Mouse (Mus musculus): ENCODE measurements at regions not wholly inside any gene's neighbourhood (a gene's known extent, or its start where the extent isn't known, plus 50 kb on each side); places are given as distances from the start of the nearest gene placed in this dataset.

GRCm38 (mm10) chr17:52077951-52078350 is 244.9 kb upstream of the Satb1 start:
- WGBS: 92% methylated on average over 4 of the region's 4 CpGs

DNA sequence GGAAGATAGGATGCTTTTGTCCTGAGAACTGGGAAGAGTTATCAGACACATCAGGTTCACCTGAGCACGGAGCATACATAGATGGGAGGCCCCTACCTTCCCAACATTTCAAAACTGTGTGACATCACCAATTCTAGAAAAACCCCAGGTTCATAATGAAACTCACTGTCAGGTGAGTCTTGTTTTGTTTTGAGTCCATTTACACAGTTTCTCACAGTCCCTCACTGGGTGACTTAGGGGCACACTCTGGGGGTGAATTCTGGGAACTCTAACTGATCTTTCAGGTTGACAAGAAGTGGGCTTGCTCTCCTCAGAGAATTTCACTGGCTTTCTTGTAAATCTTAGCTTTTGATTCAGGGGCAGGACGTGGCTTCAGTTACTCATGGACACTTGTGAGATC is 243.7 kb upstream of the Satb1 start:
- no peak for DNase-seq (ENCODE audit: low spot score)
- Histone ChIP-seq H3K36me3 (no peaks in the 10 kb centered on the region), H3K9me3 (replicated peaks) (no peaks in the 10 kb centered on the region), H3K27me3 (ENCODE audit: low read depth, poor library complexity, severe bottlenecking) (no peaks in the 10 kb centered on the region), H3K27ac (replicated peaks) (no peak overlapping the region), H3K4me1 (no peaks in the 10 kb centered on the region), H3K4me3 (no peak overlapping the region)
- 85% methylated on average over 2 of the region's 2 CpGs for WGBS

More at GRCm38 (mm10) chr17:52077951-52078350, 244.9 kb upstream of the Satb1 start:
- Histone ChIP-seq H3K36me3 (no peaks in the 10 kb centered on the region), H3K9me3 (replicated peaks) (no peaks in the 10 kb centered on the region), H3K4me1 (no peaks in the 10 kb centered on the region), H3K27ac (replicated peaks) (no peak overlapping the region), H3K27me3 (ENCODE audit: low read depth, poor library complexity, severe bottlenecking) (no peaks in the 10 kb centered on the region), H3K4me3 (no peak overlapping the region)
- no peak for DNase-seq (ENCODE audit: low spot score)

- 87% methylated on average over 2 of the region's 2 CpGs for WGBS
- H3K27me3 ChIP-seq (ENCODE audit: low read depth, poor library complexity, severe bottlenecking): no peaks in the 10 kb centered on the region
- no peaks in the 10 kb centered on the region for H3K9me3 ChIP-seq (replicated peaks)
- no peaks in the 10 kb centered on the region for H3K4me1 ChIP-seq
- H3K36me3 ChIP-seq: no peaks in the 10 kb centered on the region
- DNase-seq (ENCODE audit: low spot score): no peak
- no peak overlapping the region for H3K4me3 ChIP-seq
- H3K27ac ChIP-seq (replicated peaks): no peak overlapping the region
Measured at GRCm38 (mm10) chr17:52067721-52068120, 234.6 kb upstream of the Satb1 start.

DNA sequence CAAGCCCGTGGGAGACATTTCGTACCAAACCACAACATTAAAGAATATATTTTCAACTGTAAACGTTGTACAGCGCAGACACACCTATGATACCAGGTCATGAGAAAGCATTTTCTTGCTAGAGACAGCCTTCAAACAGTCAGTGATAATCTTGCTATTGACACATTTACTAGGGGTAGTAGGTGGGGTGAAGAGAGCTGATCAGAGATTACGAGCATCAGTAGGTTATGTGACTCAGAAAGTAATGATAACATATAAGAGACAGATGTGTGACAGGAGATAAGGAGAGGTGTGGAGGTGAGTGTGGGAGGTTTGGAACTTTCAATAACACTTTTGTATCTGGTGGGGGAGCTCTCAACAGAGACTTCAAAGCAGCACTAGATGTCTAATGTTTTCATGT is 231.5 kb upstream of the Satb1 start:
- Histone ChIP-seq H3K27ac (replicated peaks) (no peak overlapping the region), H3K4me3 (no peak overlapping the region), H3K4me1 (no peaks in the 10 kb centered on the region), H3K9me3 (replicated peaks) (no peaks in the 10 kb centered on the region), H3K27me3 (ENCODE audit: low read depth, poor library complexity, severe bottlenecking) (no peaks in the 10 kb centered on the region), H3K36me3 (no peaks in the 10 kb centered on the region)
- WGBS: 92% methylated on average over 5 of the region's 5 CpGs
- DNase-seq (ENCODE audit: low spot score): no peak

DNA sequence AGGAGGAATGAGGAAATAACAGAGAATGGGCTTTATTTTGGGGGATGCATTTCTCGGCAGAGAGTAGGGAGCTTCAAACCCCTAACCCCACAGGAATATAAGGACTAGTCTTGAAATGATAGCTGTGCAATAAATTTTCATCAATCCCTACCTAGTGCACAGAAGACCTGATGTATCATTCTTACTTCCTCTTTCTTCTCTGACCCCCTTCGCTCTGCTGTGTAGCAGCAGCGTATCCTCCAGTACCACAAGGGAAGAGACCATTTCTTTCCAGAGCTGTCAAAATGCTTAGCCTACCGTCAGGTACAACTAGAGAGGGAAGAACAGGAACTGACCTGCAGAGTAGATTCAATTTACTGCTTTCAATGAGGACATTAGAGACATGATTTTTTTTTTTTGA is 230.0 kb upstream of the Satb1 start:
- no peaks in the 10 kb centered on the region for H3K36me3 ChIP-seq
- H3K4me1 ChIP-seq: no peaks in the 10 kb centered on the region
- H3K9me3 ChIP-seq (replicated peaks): no peaks in the 10 kb centered on the region
- no peak for DNase-seq (ENCODE audit: low spot score)
- H3K4me3 ChIP-seq: no peak overlapping the region
- no peak overlapping the region for H3K27ac ChIP-seq (replicated peaks)
- 93% methylated on average over 4 of the region's 4 CpGs for whole genome bisulfite sequencing
- no peaks in the 10 kb centered on the region for H3K27me3 ChIP-seq (ENCODE audit: low read depth, poor library complexity, severe bottlenecking)

- Histone ChIP-seq H3K4me3 (no peak overlapping the region), H3K27ac (replicated peaks) (no peak overlapping the region), H3K9me3 (replicated peaks) (no peaks in the 10 kb centered on the region), H3K27me3 (ENCODE audit: low read depth, poor library complexity, severe bottlenecking) (no peaks in the 10 kb centered on the region), H3K4me1 (no peaks in the 10 kb centered on the region), H3K36me3 (no peaks in the 10 kb centered on the region)
- no peak for DNase-seq (ENCODE audit: low spot score)
- WGBS: 84% methylated on average over 11 of the region's 11 CpGs
Measured at GRCm38 (mm10) chr17:52062096-52062665, 229.1 kb upstream of the Satb1 start.

- Histone ChIP-seq H3K27me3 (ENCODE audit: low read depth, poor library complexity, severe bottlenecking) (no peaks in the 10 kb centered on the region), H3K4me1 (no peaks in the 10 kb centered on the region), H3K36me3 (no peaks in the 10 kb centered on the region), H3K27ac (replicated peaks) (no peak overlapping the region), H3K4me3 (no peak overlapping the region), H3K9me3 (replicated peaks) (no peaks in the 10 kb centered on the region)
- no peak for DNase-seq (ENCODE audit: low spot score)
- 85% methylated on average over 4 of the region's 4 CpGs for WGBS
Measured at GRCm38 (mm10) chr17:52036479-52036878, 203.4 kb upstream of the Satb1 start.

GRCm38 (mm10) chr17:52031079-52031478 is 198.0 kb upstream of the Satb1 start:
- 94% methylated on average over 8 of the region's 8 CpGs for WGBS
- no peaks in the 10 kb centered on the region for H3K36me3 ChIP-seq

GRCm38 (mm10) chr17:51986920-51987319 is 153.8 kb upstream of the Satb1 start:
- WGBS: 66% methylated on average over 8 of the region's 8 CpGs
- no peak for DNase-seq (ENCODE audit: low spot score)

More at GRCm38 (mm10) chr17:52031079-52031478, 198.0 kb upstream of the Satb1 start:
- no peaks in the 10 kb centered on the region for H3K4me1 ChIP-seq
- DNase-seq (ENCODE audit: low spot score): no peak
- no peak overlapping the region for H3K4me3 ChIP-seq
- H3K27ac ChIP-seq (replicated peaks): no peak overlapping the region
- no peaks in the 10 kb centered on the region for H3K27me3 ChIP-seq (ENCODE audit: low read depth, poor library complexity, severe bottlenecking)
- H3K9me3 ChIP-seq (replicated peaks): no peaks in the 10 kb centered on the region

DNA sequence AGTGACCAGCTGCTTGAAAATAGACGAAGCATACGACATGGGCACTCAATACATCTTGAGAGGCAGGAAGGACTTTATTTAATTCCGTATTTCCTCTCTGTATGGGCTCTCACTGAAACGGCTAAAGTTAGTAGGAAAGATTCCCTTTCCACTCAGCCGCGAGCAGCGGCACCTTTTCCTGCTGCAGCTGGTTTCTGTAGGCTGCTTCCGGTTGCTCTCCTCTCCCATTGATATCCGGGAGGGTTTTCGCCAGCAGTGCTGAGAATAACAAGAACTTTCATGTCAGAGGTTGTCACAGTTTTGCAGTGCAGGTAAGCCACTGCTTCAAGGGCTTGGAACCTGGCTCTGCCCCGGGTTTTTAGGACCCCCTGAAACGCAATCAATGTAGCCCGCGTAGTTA is 153.1 kb upstream of the Satb1 start:
- no peak for DNase-seq (ENCODE audit: low spot score)
- Histone ChIP-seq H3K36me3 (no peaks in the 10 kb centered on the region), H3K9me3 (replicated peaks) (no peaks in the 10 kb centered on the region), H3K4me1 (no peaks in the 10 kb centered on the region), H3K27me3 (ENCODE audit: low read depth, poor library complexity, severe bottlenecking) (no peaks in the 10 kb centered on the region), H3K4me3 (no peak overlapping the region), H3K27ac (replicated peaks) (no peak overlapping the region)
- WGBS: 78% methylated on average over 14 of the region's 14 CpGs

More at GRCm38 (mm10) chr17:51986920-51987319, 153.8 kb upstream of the Satb1 start:
- no peaks in the 10 kb centered on the region for H3K36me3 ChIP-seq
- no peaks in the 10 kb centered on the region for H3K9me3 ChIP-seq (replicated peaks)
- H3K27ac ChIP-seq (replicated peaks): no peak overlapping the region
- no peak overlapping the region for H3K4me3 ChIP-seq
- no peaks in the 10 kb centered on the region for H3K27me3 ChIP-seq (ENCODE audit: low read depth, poor library complexity, severe bottlenecking)
- no peaks in the 10 kb centered on the region for H3K4me1 ChIP-seq

DNA sequence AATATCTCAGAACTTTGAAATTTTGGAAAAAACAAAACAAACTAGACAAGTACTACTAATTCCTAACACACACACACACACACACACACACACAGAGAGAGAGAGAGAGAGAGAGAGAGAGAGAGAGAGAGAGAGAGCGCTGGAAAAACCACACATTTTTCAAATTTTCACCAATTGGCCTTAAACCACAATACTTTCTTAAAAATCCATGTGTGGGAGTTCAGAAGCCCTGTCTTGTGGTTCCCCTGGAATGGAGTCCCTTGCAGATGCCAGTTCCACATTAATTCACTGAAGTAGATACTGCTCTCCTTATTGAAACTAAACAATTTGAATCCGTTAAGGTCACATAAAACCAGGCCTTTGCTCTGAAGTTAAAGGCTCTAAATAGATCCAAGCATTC is 146.0 kb upstream of the Satb1 start:
- H3K4me1 ChIP-seq: no peaks in the 10 kb centered on the region
- H3K9me3 ChIP-seq (replicated peaks): no peaks in the 10 kb centered on the region
- H3K4me3 ChIP-seq: no peak overlapping the region
- no peaks in the 10 kb centered on the region for H3K27me3 ChIP-seq (ENCODE audit: low read depth, poor library complexity, severe bottlenecking)
- 89% methylated on average over 2 of the region's 2 CpGs for WGBS
- no peaks in the 10 kb centered on the region for H3K36me3 ChIP-seq
- H3K27ac ChIP-seq (replicated peaks): no peak overlapping the region
- no peak for DNase-seq (ENCODE audit: low spot score)

DNA sequence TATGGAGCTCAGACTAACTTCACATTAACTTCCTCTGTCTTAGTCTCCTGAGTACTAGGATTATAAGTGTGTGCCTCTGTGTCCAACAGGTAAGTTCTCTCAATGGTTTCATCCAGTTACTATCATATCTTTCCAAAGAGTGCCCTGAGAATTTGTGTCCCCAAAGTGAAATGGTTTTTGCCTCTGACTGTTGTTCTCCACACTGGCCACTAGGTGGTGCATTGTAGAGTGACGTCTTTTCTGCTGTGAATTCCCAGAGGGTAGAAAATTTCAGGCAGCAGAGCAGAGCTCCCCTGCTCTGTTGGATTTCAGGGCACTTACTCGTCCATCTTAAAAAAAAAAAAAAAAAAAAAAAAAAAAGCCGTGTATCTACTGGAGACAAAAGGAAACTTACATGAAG is 138.4 kb upstream of the Satb1 start:
- 48% methylated on average over 3 of the region's 3 CpGs for WGBS
- no peak overlapping the region for H3K4me3 ChIP-seq
- no peaks in the 10 kb centered on the region for H3K4me1 ChIP-seq
- H3K27ac ChIP-seq (replicated peaks): no peak overlapping the region
- H3K36me3 ChIP-seq: no peaks in the 10 kb centered on the region
- H3K27me3 ChIP-seq (ENCODE audit: low read depth, poor library complexity, severe bottlenecking): no peaks in the 10 kb centered on the region
- no peak for DNase-seq (ENCODE audit: low spot score)
- H3K9me3 ChIP-seq (replicated peaks): no peaks in the 10 kb centered on the region

DNA sequence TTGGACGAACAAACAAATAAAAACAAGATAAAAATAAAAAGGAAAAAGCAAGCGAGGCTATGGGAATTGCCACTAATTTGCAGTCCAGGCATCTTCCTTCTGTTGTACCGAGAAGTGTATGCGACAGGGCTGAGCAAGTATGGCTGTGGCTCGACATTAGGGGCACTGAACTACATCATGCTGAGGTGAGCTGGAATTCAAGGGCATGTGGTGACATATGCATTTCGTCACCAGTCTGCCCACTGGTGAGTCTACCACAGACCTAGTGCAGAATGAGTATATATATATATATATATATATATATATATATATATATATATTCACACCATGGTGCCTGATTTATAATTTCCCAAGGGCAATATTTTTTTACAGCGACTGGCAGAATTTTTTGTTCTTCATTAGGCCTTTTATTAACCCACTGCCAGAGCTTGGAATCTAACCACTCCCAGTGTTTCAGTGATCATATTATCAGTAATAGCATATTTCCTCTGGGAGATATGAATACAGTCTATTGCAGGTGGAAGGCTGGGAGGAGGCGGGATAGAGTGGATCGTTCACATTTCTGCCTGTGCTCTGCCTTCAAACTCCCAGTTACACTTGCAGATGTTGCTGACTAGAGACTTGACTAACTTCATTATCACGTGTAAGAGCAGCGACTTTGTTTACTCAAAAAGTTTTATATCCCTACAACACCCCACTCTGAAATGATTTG is 133.6 kb upstream of the Satb1 start:
- H3K27ac ChIP-seq (replicated peaks): no peak overlapping the region
- no peaks in the 10 kb centered on the region for H3K9me3 ChIP-seq (replicated peaks)
- H3K4me3 ChIP-seq: no peak overlapping the region
- DNase-seq (ENCODE audit: low spot score): no peak
- no peaks in the 10 kb centered on the region for H3K36me3 ChIP-seq
- H3K27me3 ChIP-seq (ENCODE audit: low read depth, poor library complexity, severe bottlenecking): no peaks in the 10 kb centered on the region
- H3K4me1 ChIP-seq: no peaks in the 10 kb centered on the region
- WGBS: 88% methylated on average over 11 of the region's 11 CpGs

Measured in midbrain, embryonic 10.5 days (tissue).